In the genomic region with DNA sequence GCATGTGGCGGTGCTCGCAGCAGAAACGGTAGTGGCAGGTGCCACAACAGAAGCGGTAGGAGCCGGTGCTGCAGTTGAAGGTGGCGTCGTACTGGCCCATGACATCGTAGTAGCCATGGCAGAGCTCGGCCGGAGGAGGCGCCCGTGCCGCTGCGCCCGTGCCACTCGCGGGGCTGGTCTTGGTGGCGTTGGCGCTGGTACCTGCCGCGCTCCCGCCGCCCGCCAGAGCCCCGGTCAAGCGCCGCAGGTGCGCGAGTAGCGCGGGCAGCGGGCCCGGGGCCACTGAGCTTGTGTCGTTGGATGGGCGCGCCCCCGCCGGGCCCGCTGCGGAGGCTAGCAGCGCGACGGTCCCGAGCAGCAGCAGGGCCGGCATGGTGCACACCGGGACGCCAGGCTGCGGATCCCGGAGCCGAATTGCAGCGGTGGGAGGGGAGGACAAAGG, we compare ENCODE assay signal across 8 mouse cellular contexts. TPM values are rescaled to one million over a fixed set of nuclear protein-coding genes. Genes with fewer than 3 reads are reported as not detected.
A peak's percentile ranks its signal among the peaks of the same experiment; 100 is the strongest.
DNase-seq lines count a peak whose midpoint lies in the region; ATAC-seq and TF ChIP-seq lines count a peak whose summit lies in the region.

No protein-coding gene starts in this region.

- no peaks in the 10 kb centered on the region for H3K36me3 ChIP-seq in heart, embryonic 14.5 days (ENCODE audit: control insufficient read depth, insufficient read depth, low read length)
- H3K36me3 ChIP-seq in kidney, embryonic 16.5 days (ENCODE audit: insufficient read depth, low read length), result no peaks in the 10 kb centered on the region
- no peaks in the 10 kb centered on the region for H3K36me3 ChIP-seq in lung, embryonic 16.5 days (ENCODE audit: control insufficient read depth, insufficient read depth, low read length)

- peak; percentile 20; the same call in 1 of the 2 replicates for ATAC-seq in heart, embryonic 14.5 days (ENCODE audit: insufficient number of reproducible peaks, insufficient read depth, low FRiP score, low read depth)
- peak; percentile 91 for ATAC-seq in kidney, embryonic 16.5 days (ENCODE audit: low FRiP score, low TSS enrichment)
- ATAC-seq in lung, embryonic 16.5 days (ENCODE audit: low read depth), result peak; percentile 88

- peaks cover 69% of the 10 kb centered on the region for H3K27me3 ChIP-seq in heart, embryonic 14.5 days (ENCODE audit: control insufficient read depth, insufficient read depth, low read length)
- peaks cover 53% of the 10 kb centered on the region for H3K27me3 ChIP-seq in kidney, embryonic 16.5 days (ENCODE audit: insufficient read depth, low read length)
- peaks cover 39% of the 10 kb centered on the region for H3K27me3 ChIP-seq in lung, embryonic 16.5 days (ENCODE audit: control insufficient read depth, insufficient read depth, low read depth, low read length)

- TF ChIP-seq CTCF in olfactory bulb, adult 2 months (IDR thresholded peaks at IDR 0.05; ENCODE audit: insufficient read depth, low read depth, low read length), result no peak

- H3K9ac ChIP-seq in heart, embryonic 14.5 days (ENCODE audit: low read length), result peak overlapping the region; percentile 48; the same call in 1 of the 2 replicates
- peak overlapping the region; percentile 74 for H3K9ac ChIP-seq in kidney, embryonic 16.5 days (replicated peaks; ENCODE audit: low read length)
- peak overlapping the region; percentile 73 for H3K9ac ChIP-seq in lung, embryonic 16.5 days (ENCODE audit: low read length)

- under 1% methylated on average over 51 of the region's 51 CpGs for WGBS in heart, embryonic 14.5 days
- under 1% methylated on average over 51 of the region's 51 CpGs for WGBS in kidney, embryonic 16.5 days
- WGBS in lung, embryonic 16.5 days, result under 1% methylated on average over 51 of the region's 51 CpGs
- 2% methylated on average over 51 of the region's 51 CpGs for WGBS in olfactory bulb, adult 2 months

- TF ChIP-seq POLR2A in olfactory bulb, adult 2 months (IDR thresholded peaks at IDR 0.05; ENCODE audit: insufficient read depth, low read depth, low read length), result no peak

- DNase-seq in urinary bladder, postnatal 14 days (ENCODE audit: low spot score), result peak; percentile 71
- DNase-seq in urinary bladder, adult 2 months (ENCODE audit: low spot score), result no peak
- peak; percentile 76 for DNase-seq in embryo, embryonic 11 days
- DNase-seq in thymus, postnatal 10 days (ENCODE audit: low spot score in 2 of 2), result peak; percentile 18 to 49

- peak overlapping the region; percentile 49 to 52 for H3K4me3 ChIP-seq in heart, embryonic 14.5 days (ENCODE audit: control insufficient read depth in 1 of 2, insufficient read depth in 1 of 2, low read depth in 1 of 2, low read length in 2 of 2)
- H3K4me3 ChIP-seq in kidney, embryonic 16.5 days (ENCODE audit: low read length), result peak overlapping the region; percentile 47
- H3K4me3 ChIP-seq in lung, embryonic 16.5 days (ENCODE audit: low read length), result peak overlapping the region; percentile 55
- H3K4me3 ChIP-seq in olfactory bulb, adult 2 months (ENCODE audit: insufficient read depth, low read depth, low read length), result peak overlapping the region; percentile 50

- H3K4me2 ChIP-seq in heart, embryonic 14.5 days (ENCODE audit: low read length), result peak overlapping the region; percentile 84
- peak overlapping the region; percentile 89 for H3K4me2 ChIP-seq in kidney, embryonic 16.5 days (replicated peaks; ENCODE audit: low read depth, low read length)
- peak overlapping the region; percentile 81 for H3K4me2 ChIP-seq in lung, embryonic 16.5 days (ENCODE audit: low read depth, low read length)

- no peak overlapping the region for H3K27ac ChIP-seq in heart, embryonic 14.5 days (replicated peaks in 1 of 2; ENCODE audit: control insufficient read depth in 1 of 2, insufficient read depth in 1 of 2, low read depth in 2 of 2, low read length in 2 of 2)
- peak overlapping the region; percentile 44 for H3K27ac ChIP-seq in kidney, embryonic 16.5 days (ENCODE audit: low read length)
- peak overlapping the region; percentile 83 for H3K27ac ChIP-seq in lung, embryonic 16.5 days (ENCODE audit: low read length)
- H3K27ac ChIP-seq in olfactory bulb, adult 2 months (ENCODE audit: insufficient read depth, low read depth, low read length), result no peak overlapping the region

- H3K4me1 ChIP-seq in heart, embryonic 14.5 days (ENCODE audit: control insufficient read depth in 2 of 2, insufficient read depth in 2 of 2, low read length in 2 of 2), result peaks cover 2 to 5% of the 10 kb centered on the region in 2 experiments; a peak in 2 of 4 replicates
- H3K4me1 ChIP-seq in kidney, embryonic 16.5 days (ENCODE audit: insufficient read depth, low read length), result no peaks in the 10 kb centered on the region
- peaks cover 10% of the 10 kb centered on the region for H3K4me1 ChIP-seq in lung, embryonic 16.5 days (replicated peaks; ENCODE audit: control insufficient read depth, insufficient read depth, low read length)
- H3K4me1 ChIP-seq in olfactory bulb, adult 2 months (ENCODE audit: control insufficient read depth, insufficient read depth, low read length), result peaks cover 17% of the 10 kb centered on the region

- no peaks in the 10 kb centered on the region for H3K9me3 ChIP-seq in heart, embryonic 14.5 days (ENCODE audit: control insufficient read depth, low read length)
- peaks cover 4% of the 10 kb centered on the region; the same call in 1 of the 2 replicates for H3K9me3 ChIP-seq in kidney, embryonic 16.5 days (ENCODE audit: low read length)
- no peaks in the 10 kb centered on the region for H3K9me3 ChIP-seq in lung, embryonic 16.5 days (ENCODE audit: control insufficient read depth, low read length)

RNA-seq across cellular contexts. Expression of gene Shisa7, which starts 8.1 kb away (rescaled TPM):
- 1.1 and 1.3 TPM in 2 replicates for polyA plus RNA-seq in urinary bladder, adult 2 months (2012; rRNA removed)
- polyA plus RNA-seq in heart, embryonic 14.5 days (2014; fragmentation: Nextera tagmentation; extraction: Ambion mirVana), result 0.05 TPM in 1 of 2 replicates, not detected in the other
- 0.84 and 1.1 TPM in 2 replicates for polyA plus RNA-seq in kidney, embryonic 16.5 days (2015; fragmentation: Nextera tagmentation; extraction: Ambion mirVana)
- 0.99 and 1.2 TPM in 2 replicates for polyA plus RNA-seq in lung, embryonic 16.5 days (2015; fragmentation: Nextera tagmentation; extraction: Ambion mirVana)
- 146 TPM in 1 of 2 replicates, not detected in the other for polyA plus RNA-seq in olfactory bulb, adult 2 months (2012; ENCODE audit: insufficient read depth, insufficient read length, low replicate concordance, missing spikeins)

RNA-seq across cellular contexts. Expression of gene Ube2s, which starts 24.0 kb away (rescaled TPM):
- 115 and 129 TPM in 2 replicates for polyA plus RNA-seq in urinary bladder, adult 2 months (2012; rRNA removed)
- 237 and 408 TPM in 2 replicates for polyA plus RNA-seq in heart, embryonic 14.5 days (2014; fragmentation: Nextera tagmentation; extraction: Ambion mirVana)
- 355 and 360 TPM in 2 replicates for polyA plus RNA-seq in kidney, embryonic 16.5 days (2015; fragmentation: Nextera tagmentation; extraction: Ambion mirVana)
- polyA plus RNA-seq in lung, embryonic 16.5 days (2015; fragmentation: Nextera tagmentation; extraction: Ambion mirVana), result 355 and 372 TPM in 2 replicates
- polyA plus RNA-seq in olfactory bulb, adult 2 months (2012; ENCODE audit: insufficient read depth, insufficient read length, low replicate concordance, missing spikeins), result not detected in 2 replicates

RNA-seq across cellular contexts. Expression of gene Isoc2b, which starts 33.7 kb away (rescaled TPM):
- 16.3 and 19.4 TPM in 2 replicates for polyA plus RNA-seq in urinary bladder, adult 2 months (2012; rRNA removed)
- 4.2 and 4.3 TPM in 2 replicates for polyA plus RNA-seq in heart, embryonic 14.5 days (2014; fragmentation: Nextera tagmentation; extraction: Ambion mirVana)
- polyA plus RNA-seq in kidney, embryonic 16.5 days (2015; fragmentation: Nextera tagmentation; extraction: Ambion mirVana), result 9.2 and 9.7 TPM in 2 replicates
- 14.1 and 15.7 TPM in 2 replicates for polyA plus RNA-seq in lung, embryonic 16.5 days (2015; fragmentation: Nextera tagmentation; extraction: Ambion mirVana)
- not detected in 2 replicates for polyA plus RNA-seq in olfactory bulb, adult 2 months (2012; ENCODE audit: insufficient read depth, insufficient read length, low replicate concordance, missing spikeins)

RNA-seq across cellular contexts. Expression of gene Isoc2a, which starts 40.6 kb away (rescaled TPM):
- 17.1 and 21.3 TPM in 2 replicates for polyA plus RNA-seq in urinary bladder, adult 2 months (2012; rRNA removed)
- 1.1 and 1.5 TPM in 2 replicates for polyA plus RNA-seq in heart, embryonic 14.5 days (2014; fragmentation: Nextera tagmentation; extraction: Ambion mirVana)
- polyA plus RNA-seq in kidney, embryonic 16.5 days (2015; fragmentation: Nextera tagmentation; extraction: Ambion mirVana), result 1.2 and 1.4 TPM in 2 replicates
- polyA plus RNA-seq in lung, embryonic 16.5 days (2015; fragmentation: Nextera tagmentation; extraction: Ambion mirVana), result 0.87 and 1.3 TPM in 2 replicates
- not detected in 2 replicates for polyA plus RNA-seq in olfactory bulb, adult 2 months (2012; ENCODE audit: insufficient read depth, insufficient read length, low replicate concordance, missing spikeins)

RNA-seq across cellular contexts. Expression of gene Rpl28, which starts 43.7 kb away (rescaled TPM):
- polyA plus RNA-seq in urinary bladder, adult 2 months (2012; rRNA removed), result 448 and 645 TPM in 2 replicates
- 179 and 188 TPM in 2 replicates for polyA plus RNA-seq in heart, embryonic 14.5 days (2014; fragmentation: Nextera tagmentation; extraction: Ambion mirVana)
- 315 and 357 TPM in 2 replicates for polyA plus RNA-seq in kidney, embryonic 16.5 days (2015; fragmentation: Nextera tagmentation; extraction: Ambion mirVana)
- polyA plus RNA-seq in lung, embryonic 16.5 days (2015; fragmentation: Nextera tagmentation; extraction: Ambion mirVana), result 337 and 342 TPM in 2 replicates
- not detected in 2 replicates for polyA plus RNA-seq in olfactory bulb, adult 2 months (2012; ENCODE audit: insufficient read depth, insufficient read length, low replicate concordance, missing spikeins)

Comparison
In these comparisons a context has a peak if more than half of its experiments do, and no peak if none do; other contexts are left out.
1. ATAC-seq: peak in every context shown above with its lines; median percentile 91 in kidney, embryonic 16.5 days; 88 in lung, embryonic 16.5 days; 20 in heart, embryonic 14.5 days.
2. H3K27ac ChIP-seq: peak in kidney, embryonic 16.5 days (single experiment) and lung, embryonic 16.5 days (single experiment); none in heart, embryonic 14.5 days (0 of 2) and olfactory bulb, adult 2 months (single experiment).
3. RNA of gene Shisa7, which starts 8.1 kb away (polyA plus RNA-seq): 146 TPM in olfactory bulb, adult 2 months; 1.1 to 1.3 TPM in urinary bladder, adult 2 months, 0.99 to 1.2 TPM in lung, embryonic 16.5 days, 0.84 to 1.1 TPM in kidney, embryonic 16.5 days and 0.05 TPM in heart, embryonic 14.5 days; every median in the first group is over 10 times any median in the second.
4. Peak in every context shown above with its lines, with median percentiles within 50 percentile points of each other: H3K4me2 ChIP-seq, H3K4me3 ChIP-seq and H3K9ac ChIP-seq.